ENCODE assay signal across 9 mouse cellular contexts in genomic region chr8:26553691-26554090, GRCm38 (mm10).
"Had no signal": no experiment of that assay in that cellular context is flagged by ENCODE, and none has a peak within 500 bp of the region (broad histone marks: within the 10 kb centered on the region; RNA-seq: fewer than 3 reads in every experiment).

No protein-coding gene starts in this region.

- H3K4me1 ChIP-seq: kidney, embryonic 15.5 days; limb, embryonic 13.5 days; liver, embryonic 12.5 days; midbrain, embryonic 12.5 days had no signal

- H3K27ac ChIP-seq: kidney, embryonic 15.5 days; limb, embryonic 13.5 days; liver, embryonic 12.5 days; midbrain, embryonic 12.5 days had no signal

- H3K27me3 ChIP-seq: kidney, embryonic 15.5 days; liver, embryonic 12.5 days; midbrain, embryonic 12.5 days had no signal

- H3K36me3 ChIP-seq: kidney, embryonic 15.5 days; limb, embryonic 13.5 days; liver, embryonic 12.5 days; midbrain, embryonic 12.5 days had no signal

- ATAC-seq: liver, embryonic 12.5 days had no signal

- DNase-seq: kidney, adult 18-20 months; kidney, postnatal 14 days; lung, adult 18-20 months; spleen, adult 18-20 months; thymus, postnatal 4 days had no signal

- H3K9ac ChIP-seq: kidney, embryonic 15.5 days; limb, embryonic 13.5 days; liver, embryonic 12.5 days; midbrain, embryonic 12.5 days had no signal

- H3K4me2 ChIP-seq: kidney, embryonic 15.5 days; limb, embryonic 13.5 days; liver, embryonic 12.5 days; midbrain, embryonic 12.5 days had no signal

- H3K9me3 ChIP-seq: kidney, embryonic 15.5 days; limb, embryonic 13.5 days; liver, embryonic 12.5 days; midbrain, embryonic 12.5 days had no signal

- H3K4me3 ChIP-seq: kidney, embryonic 15.5 days; limb, embryonic 13.5 days; liver, embryonic 12.5 days; midbrain, embryonic 12.5 days had no signal
